Mouse (Mus musculus) frontal cortex, postnatal 25 days (tissue): ENCODE results near the gene Map3k5.
"Not testable (repeated sequence)": the region's sequence is repeated elsewhere in the genome, so short reads cannot be mapped to it uniquely, and the experiment has no call there.

Experiments used
- DNase-seq, 2 experiments: peaks; one replicate each; pipeline ENCODE4 v3.0.0; 2022; ENCODE audit warnings: low spot score in 2 of 2

Map3k5 gene

DNA sequence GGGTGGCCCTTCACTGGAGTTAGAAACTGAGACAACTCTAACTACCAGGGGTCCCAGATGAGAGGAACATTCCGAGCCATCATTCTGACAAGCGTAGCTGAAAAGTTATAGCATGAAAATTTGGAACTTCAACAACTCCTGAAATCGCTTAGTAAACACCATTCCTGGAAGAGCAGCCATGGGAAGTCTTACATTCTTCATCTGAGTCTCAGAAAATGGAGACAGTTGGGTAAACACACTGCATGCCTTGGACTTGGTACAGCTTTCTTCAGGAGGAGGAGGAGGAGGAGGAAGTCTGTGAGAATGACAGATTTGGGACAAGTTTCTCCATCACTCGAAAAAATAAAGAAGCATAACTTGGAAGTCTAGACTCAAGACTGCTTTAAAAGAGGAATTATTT, 29.8 kb downstream of the Map3k5 start:
- DNase-seq, result no peak

DNA sequence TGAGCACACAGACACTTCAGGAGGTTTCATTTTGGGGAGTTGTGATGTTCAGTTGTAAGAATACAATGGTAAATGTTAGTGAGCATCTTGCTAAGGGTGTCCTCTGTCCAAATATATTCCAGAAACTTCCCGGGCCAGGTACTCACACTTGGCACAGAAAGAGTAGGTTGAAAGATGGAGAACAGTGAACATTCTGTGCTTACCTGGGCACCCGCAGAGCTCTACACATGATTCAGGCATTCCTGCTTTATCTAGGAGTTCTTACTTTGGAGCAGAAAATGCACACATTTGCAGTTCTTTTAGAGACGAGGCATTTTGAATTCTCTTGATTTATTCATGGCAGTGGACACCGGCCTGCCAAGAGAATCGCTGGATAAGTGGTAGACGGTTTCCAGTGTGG, 32.3 kb downstream of the Map3k5 start:
- DNase-seq, result no peak

DNA sequence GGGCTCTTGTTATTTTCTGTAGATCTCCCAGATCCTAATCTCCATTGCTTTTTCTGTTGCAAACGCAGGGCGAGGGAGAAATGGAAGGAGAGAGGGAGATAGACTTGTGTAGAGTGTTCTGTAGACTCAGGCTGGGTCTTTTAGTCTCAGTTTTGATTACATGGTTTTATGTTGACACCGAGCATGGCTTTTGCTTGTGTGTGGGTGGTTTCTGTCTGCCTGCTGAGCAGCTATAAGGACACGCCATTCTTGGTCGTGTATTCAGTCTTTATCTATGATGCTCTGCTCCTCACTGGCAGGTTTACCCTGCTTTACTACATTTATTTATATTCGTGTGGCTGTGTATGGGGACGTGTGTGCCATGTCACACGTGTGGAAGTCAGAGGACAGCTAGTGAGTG, 34.2 kb downstream of the Map3k5 start:
- no peak for DNase-seq

DNA sequence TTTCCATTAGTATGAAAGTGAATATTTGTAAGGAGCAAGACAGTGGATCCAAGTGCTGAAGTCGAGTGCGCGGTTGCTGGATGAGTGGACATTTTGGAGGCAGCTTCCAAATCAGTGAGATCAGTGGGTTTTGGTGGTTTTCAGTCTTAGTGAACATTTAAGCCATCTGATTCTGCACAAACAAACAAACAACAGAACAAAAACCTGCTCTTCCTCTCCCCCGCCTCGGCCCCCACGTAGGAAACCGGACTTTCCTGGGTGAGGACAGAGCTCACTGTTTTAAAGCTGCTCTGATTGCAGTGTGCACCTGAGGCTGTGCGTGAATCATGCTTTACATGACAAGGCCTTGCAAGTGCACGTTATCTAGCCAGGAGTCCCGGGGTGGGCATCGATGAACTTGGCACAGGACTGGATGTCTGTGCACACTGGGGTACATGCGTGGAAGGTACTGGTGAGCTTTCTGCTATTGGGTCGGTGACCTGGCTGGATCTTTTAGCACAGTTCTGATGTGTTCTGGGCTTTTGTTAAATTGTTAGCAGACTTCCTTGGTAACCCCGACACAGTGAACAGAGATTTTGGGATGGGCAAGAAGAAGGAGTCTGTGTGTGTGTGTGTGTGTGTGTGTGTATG, 35.7 kb downstream of the Map3k5 start:
- no peak for DNase-seq

DNA sequence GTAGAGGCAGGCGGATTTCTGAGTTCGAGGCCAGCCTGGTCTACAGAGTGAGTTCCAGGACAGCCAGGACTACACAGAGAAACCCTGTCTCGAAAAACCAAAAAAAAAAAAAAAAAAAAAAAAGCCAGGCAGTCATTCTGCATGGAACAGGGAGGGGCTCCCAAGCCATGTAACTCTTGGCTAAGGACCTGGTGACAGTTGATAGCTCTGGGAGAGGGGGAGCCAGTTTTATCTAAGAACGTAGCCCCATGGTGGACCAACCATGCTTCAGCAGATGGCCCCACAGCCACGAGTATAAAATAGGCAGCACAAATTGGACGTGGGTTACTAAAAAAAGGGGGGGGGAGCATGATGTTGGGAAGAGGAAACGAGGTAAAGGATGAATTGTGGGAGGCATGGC, 37.2 kb downstream of the Map3k5 start:
- DNase-seq, result not testable (repeated sequence)

DNA sequence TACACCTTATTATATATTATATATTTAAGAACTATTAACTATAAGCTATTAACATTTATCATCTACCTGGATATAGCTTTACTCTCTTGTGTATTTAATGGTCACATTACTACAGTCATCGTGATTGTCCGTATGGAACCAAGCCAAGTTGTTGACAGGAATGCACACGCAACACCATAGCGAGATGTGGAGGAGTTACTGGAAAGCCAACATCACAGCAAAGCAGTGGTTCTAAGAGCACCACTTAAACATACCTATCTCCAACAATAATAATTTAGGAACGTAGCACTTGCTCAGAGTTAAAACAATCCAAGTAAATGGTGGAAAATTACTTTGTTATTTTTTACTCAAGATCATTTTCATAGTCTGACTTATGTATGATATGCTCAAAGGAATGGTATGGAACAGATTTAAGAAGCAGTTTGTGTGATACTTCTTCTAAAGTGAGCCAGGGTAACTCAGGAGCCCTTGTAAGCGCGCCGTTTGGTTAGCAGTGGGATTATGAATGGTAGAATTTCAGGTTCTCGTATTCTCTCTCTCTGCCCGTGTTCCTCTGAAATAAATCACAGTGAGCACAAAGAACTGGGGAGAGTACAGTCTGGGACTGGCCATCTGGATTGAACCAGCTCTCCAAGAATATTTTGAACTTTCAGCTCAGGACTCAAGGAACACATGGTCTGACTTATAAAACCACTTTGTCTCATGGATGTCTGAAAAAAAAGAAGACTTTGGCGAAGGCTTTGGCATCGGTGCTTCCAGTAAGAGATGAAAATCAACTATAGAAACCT, 39.2 kb downstream of the Map3k5 start:
- no peak for DNase-seq

DNA sequence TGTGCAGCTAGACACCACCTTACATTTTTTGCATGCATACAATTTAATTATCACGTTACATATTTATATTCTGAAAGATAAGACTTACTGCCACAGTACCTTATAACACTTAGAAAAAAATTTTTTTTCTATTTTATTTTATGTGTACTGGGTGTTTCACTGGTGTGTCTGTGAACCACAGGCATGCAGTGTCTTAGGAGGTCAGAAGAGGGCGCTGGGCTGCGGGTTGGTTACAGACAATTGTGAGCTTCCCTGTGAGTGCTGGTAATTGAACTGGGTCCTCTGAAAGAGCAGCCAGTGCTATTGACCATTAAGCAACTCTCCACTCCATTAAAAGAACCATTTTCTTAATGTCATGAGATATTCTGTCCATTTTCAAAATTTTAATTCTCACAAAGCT, 43.3 kb downstream of the Map3k5 start:
- no peak for DNase-seq

DNA sequence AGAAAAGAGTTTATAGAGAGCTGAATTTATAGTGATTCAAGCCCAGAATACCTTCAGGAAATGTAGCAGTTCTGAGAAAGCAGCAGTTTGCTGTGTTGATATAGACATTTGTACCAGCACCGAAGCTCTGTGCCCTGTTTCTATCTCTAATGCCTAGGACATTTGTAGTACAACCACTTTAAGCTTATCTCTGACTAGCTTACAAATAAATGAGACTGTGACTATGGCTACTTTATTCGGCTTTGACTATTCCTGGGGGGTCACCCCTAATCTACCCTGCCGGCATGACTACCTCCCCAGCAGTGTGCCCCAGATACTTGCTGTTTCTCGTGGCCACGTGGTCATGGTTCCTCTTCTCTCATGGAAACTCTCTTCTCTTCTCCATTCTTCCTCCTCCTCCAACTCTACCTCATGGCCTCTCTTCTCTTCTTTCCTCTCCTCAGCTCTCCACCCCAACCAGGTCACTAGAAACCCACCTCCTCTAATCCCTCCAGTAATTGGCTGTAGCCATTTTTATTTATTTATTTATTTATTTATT, 44.5 kb downstream of the Map3k5 start:
- DNase-seq, result no peak

DNA sequence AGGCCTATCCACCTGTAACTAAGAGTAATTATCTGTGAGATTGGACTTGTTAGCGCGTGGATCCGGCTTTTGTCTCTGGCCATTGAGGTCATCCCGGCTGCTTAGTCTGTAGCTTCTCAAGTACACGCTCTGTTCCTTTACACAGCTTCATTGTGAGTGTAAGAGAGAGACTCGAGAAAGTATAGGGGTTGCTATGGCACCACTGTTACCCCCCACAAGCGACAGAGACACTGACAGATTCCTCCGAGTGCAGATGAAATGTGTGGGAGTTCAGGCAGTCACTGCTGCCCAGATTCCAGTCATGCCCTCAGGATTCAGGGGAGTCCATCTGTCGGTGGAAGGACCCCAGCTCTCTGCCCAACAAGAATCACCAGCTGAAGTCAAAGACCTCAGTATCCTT, 53.5 kb downstream of the Map3k5 start:
- no peak for DNase-seq

DNA sequence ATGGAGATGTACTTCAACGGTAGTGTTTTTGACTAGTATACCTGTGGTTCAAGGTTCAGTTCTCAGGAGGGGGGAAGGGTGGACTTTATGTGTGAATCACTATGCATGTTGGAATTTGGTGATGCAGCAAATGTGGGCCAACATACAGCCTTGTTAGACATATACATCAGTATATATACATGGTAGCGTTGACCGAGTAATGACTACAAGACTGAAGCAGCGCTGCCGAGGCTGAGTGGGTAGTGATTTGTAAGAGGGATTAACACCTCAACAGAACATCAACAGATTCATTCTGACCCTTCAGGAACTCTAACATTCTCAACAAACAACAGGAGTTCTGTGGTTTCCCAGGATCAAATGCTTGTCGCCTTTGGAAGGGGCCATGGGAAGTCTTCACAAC, 55.7 kb downstream of the Map3k5 start:
- DNase-seq, result no peak

DNA sequence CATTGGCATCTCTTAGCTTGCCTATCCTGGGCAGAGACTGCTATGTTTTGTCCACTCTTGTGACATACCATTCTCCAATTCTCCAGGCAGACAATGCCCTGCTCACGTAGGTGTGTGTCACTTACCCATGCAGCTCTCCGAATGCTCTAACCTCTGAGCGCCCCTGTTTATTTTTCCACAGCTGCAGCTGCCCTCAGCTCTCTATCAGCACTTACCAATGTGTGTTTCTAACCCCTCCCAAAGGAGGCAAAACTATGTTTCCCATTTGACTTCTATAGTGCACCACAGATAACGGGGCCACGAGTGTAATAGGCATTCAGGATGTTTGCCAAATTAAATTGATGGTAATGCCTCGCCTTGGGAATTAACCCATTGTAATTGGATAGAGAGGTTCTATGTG, 56.4 kb downstream of the Map3k5 start:
- no peak for DNase-seq

DNA sequence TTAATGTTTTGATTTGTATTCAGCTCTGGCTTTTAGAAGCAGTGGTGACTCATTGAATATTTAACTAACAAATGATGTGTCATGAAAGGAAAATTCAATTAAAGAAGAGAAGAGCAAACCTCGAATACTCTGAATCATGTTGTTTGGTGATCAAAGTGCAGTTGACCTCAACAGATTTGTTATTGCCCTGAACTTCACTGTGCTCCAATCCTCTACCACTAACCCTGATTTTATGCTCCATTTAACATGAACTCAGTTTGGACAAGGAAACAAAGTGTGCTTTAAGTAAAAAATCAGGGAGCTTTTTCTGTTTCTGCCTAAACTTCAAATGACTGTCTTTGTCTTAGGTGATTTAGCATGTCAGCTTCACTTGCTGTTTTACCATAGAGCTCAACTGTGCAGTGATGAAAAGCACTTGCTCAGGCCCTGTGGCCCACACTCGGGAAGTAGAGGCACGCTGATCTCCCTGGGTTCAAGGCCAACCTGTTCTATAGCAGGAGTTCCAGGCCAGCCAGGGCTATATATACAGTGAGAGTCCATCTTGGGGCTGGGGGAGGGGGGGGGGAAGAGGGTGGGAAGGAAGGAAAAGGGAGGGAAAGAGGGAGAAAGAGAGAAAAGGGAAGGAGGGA, 57.1 kb downstream of the Map3k5 start:
- DNase-seq, result no peak

DNA sequence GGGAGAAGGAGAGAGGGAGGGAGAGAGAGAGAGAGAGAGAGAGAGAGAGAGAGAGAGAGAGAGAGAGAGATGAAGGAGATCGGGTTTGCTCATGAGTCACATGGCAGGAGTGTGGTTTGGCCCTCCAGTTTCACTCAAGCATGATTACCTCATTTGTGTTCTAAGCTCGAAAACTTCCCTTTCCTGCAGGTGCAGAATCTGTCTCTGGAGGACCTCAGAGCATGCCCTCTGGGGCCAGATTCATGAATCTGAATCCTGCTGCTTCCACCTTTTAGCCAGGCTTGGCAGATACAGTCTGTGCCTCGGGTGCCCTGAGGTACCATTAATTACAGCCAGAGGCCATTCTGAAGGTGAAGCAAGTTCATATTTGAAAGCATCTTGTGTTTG, 57.6 kb downstream of the Map3k5 start:
- DNase-seq, result no peak

DNA sequence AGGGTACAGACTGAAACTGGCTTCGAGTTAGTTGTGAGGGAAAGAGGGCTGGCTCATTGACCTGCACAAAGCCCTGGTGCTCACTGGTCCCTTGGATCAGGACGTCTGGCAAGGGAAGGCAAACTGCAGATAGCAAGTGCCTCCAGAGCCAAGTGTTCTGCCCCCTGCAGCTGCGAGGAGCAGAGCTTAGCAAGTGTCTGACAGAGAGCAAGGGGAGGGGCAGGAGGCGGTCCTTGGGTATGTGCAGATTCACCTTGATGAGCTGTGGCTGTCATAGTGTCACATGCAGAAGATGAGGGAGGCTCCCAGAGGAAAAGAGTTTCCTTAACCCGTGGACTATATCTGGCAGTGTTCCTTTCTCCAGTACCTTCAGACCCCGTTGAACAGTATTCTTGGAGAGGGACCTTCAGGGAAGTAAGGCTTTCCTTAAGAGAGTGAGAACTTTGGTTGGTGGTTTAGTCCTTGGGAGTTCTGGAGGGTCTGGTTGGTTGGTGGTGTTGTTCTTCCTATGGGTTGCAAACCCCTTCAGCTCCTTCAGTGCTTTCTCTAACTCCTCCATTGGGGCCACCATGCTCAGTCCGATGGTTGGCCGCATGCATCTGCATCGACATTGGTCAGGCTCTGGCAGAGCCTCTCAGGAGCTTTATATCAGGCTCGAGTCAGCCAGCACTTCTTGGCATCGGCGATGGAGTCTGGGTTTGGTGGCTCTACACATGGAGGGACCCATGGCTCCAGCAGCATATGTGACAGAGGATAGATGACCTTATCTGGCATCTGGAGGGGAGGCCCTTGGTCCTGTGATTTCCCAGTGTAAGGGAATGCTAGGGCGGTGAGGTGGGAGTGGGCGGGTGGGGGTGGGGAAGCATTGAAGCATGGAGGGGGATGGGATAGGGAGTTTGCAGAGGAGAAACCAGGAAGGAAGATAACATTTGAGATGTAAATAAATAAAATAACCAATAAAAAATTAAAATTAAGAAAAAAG, 60.5 kb downstream of the Map3k5 start:
- no peak for DNase-seq

DNA sequence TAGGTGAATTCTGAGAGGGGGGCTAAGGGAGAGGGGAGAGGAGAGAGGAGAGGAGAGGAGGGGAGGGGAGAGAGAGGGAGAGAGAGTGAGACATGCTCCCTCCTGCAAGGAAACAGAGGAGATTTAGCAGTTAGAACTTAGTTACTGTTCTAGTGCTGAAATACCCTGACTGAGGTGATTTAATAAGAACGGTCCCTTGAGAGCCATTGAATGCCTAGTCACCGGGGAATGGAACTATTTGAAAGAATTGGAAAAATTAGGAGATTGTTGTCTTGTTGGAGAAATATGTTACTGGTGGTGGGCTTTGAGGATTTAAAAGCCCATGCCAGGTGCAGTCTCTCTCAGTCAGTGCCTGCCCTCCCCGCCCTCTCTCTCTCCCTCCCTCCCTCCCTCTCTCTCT, 61.9 kb downstream of the Map3k5 start:
- DNase-seq, result no peak

DNA sequence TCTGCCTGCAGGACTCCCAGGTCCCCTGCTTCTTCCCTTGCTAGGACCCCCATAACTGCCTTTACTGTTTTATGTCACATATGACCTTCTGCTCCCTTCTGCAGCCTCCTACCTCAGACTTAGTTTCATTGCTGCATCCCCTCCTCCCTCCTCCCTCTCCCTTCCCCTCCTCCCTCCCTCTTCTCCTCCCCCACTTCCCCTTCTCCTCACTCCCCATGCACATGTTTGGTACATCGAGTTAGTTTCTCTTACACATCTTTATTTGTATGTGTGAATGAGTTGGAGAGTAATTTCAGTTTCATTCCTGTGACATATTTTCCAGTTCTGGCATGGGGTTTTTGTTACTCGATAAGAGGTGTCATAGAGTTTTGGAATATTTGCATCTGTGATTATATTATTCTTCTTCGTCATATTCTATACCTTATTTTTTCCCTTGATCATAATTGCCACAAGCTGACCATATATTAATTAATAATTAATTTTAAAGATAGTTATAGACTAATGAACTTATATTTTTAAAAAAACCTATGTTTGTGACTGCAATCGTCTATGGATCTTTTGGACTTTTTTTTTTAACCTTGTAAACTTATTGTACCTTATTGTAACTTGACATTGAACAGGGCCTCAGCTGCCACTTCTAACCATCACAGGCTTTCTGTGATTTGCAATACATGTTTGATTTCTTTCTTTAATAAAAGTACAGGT, 65.6 kb downstream of the Map3k5 start:
- DNase-seq, result no peak

DNA sequence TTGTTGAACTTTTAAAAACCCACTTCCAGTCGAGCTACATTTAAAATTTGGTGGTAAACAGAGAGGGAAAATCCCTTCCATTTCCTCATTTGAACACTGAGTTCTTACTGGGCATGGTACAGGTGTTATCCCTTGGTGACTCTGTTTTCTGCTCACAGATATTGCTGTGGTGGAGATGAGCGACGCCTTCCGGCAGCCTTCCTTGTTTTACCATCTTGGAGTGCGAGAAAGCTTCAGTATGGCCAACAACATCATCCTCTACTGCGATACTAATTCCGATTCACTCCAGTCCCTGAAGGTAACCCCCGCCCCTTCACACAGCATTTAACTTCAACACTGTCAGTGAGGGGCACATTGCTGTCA, 66.1 kb downstream of the Map3k5 start:
- DNase-seq, result no peak

DNA sequence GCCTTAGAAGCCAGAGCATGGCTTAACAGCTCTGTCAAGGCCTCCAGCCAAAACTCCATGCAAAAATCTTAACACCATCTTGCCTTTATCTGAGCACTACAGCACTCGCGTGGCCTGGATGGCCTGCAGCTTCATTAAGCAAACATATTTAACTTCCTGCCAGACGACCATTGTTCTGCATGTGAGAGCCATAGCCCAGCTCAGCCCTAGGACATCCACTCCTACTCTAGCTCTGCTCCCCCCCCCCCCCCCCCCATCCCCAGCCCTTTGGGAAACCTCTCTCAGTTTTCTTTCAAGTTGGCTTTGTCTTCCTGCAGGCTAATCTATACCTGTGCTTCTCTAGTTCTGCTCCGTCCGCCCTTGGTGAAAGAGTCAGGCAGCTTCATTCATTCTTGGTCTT, 67.7 kb downstream of the Map3k5 start:
- DNase-seq, result no peak

DNA sequence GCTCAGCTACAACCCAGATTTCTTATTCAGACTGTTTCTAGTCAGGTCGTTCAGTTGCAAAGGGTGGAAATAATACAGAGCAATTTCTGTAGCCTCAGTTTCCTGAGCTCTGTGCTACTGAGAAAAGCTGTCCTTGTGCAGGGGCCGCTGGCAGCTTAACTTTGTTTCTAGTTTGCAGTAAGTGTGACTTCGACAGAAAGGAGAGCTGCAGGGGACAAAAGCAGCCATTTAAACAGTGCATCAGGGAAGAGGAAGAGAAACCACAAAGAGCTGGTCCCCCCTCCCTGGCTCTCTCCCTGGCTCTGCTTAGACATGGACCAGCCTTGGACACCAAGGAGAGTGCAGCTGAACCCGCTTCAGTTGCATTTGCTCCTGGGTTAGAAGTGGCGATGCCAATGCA, 68.7 kb downstream of the Map3k5 start:
- DNase-seq, result no peak

DNA sequence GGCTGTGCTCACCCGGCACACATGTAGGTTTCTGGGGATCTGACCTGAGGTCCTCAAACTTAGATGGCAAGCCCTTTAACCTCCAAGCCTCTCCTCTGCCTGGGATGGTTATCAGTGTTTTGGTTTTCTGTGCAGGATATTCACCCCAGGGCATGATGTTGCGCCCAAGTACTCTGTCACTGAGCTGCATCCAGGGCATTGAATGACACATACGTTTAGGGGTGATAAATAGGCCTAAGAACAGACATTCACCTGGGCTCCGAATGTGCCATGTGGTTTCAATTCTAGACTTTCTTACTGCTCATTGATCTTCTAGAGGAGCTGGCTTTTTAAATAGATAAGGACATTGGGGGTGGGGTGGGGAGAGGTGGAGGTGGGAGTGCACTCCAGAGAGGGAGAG, 70.5 kb downstream of the Map3k5 start:
- DNase-seq, result no peak

DNA sequence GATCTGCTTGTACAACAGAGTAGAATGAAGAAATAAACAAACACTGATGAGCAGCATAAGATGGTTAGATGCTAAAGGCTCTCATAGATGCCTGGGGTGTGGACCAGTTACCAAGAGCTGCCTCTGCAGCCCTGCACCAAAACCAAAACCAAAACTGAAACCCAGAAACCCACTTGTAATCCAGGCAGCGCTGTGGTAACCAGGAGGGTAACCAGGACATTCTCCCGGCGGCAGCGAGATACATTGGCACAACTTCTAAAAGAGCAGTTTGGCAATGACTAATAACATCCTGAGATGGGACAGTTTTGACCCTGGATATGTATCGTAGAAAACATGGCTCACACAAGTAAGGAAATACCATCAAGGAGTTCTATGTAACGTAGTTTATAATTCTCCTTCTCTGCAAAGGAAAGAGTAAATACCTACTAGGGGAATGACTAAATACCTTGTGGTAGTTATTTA, 71.2 kb downstream of the Map3k5 start:
- no peak for DNase-seq
